Mouse (Mus musculus) bone marrow, adult 2 months (tissue): ENCODE results near the gene T2.

Source experiments
- CTCF ChIP-seq: fragments of 200-500 bp; IDR thresholded peaks from 2 replicates; pipeline ENCODE4 v1.5.1; 2011; ENCODE audit warnings: low read length, control low read depth; ENCODE audit not compliant: control insufficient read depth, insufficient read depth
- POLR2A ChIP-seq: fragments of 200-500 bp; IDR thresholded peaks from 2 replicates; pipeline ENCODE4 v1.6.1; 2011; ENCODE audit warnings: low read depth, mild to moderate bottlenecking, control low read depth, low read length, borderline replicate concordance; ENCODE audit not compliant: control insufficient read depth

DNA sequence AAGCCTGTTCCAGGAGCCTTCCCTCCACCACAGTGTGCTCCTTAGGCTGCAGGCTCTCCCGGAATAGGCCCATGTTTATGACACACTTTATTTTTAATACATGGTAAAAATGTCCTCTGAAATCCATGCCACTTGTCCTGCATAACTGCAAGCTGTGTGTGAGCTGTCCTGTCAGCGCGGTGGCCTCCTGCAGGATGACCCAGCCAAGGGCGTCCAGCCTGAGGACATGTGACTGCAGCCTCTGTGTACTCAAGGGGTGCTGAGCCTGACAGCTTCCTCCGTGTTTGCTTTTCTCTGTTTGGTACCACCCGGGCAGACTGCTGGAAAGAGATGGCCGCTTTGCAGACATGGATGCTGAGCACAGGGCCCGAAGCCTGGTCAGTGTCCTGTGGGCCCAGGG, 61.1 kb downstream of the T2 start:
- TF ChIP-seq CTCF, result no peak
- TF ChIP-seq POLR2A, result no peak
